Mouse (Mus musculus) E14TG2a.4 (cell line): ENCODE data around the gene Zfp672.
A peak's percentile ranks its signal among the peaks of the same experiment; 100 is the strongest.

ENCODE experiments used
- H3K27me3 ChIP-seq: 2 replicates; pipeline ENCODE4 v1.6.1; 2014; ENCODE audit warnings: low read length, control low read depth; ENCODE audit not compliant: insufficient read depth
- H3K36me3 ChIP-seq: 2 replicates; pipeline ENCODE4 v1.6.1; 2014; ENCODE audit warnings: low read length, control low read depth; ENCODE audit not compliant: insufficient read depth
- H3K4me1 ChIP-seq: replicated peaks from 2 replicates; pipeline ENCODE4 v1.6.1; 2014; ENCODE audit warnings: low read depth, low read length, control low read depth
- H3K4me3 ChIP-seq: replicated peaks from 2 replicates; pipeline ENCODE4 v1.5.1; 2014; ENCODE audit warnings: mild to moderate bottlenecking, low read length
- H3K9me3 ChIP-seq: 2 replicates; pipeline ENCODE4 v1.6.1; 2014; ENCODE audit warnings: low read length, control low read depth
- CTCF ChIP-seq: conservative IDR thresholded peaks from 2 replicates; pipeline ENCODE4 v1.5.1; 2014; ENCODE audit warnings: low read length
- NANOG ChIP-seq: IDR thresholded peaks from 2 replicates; pipeline ENCODE4 v1.6.1; 2014; ENCODE audit warnings: borderline replicate concordance, low read length, mixed read lengths
- POU5F1 ChIP-seq: IDR thresholded peaks from 2 replicates; pipeline ENCODE4 v1.6.1; 2014; ENCODE audit warnings: low read length, borderline replicate concordance

Gene Zfp672

GRCm38 (mm10) chr11:58357042-58357441 is 26.9 kb upstream of the Zfp672 start:
- H3K4me1 ChIP-seq = no peaks in the 10 kb centered on the region
- H3K27me3 ChIP-seq = no peaks in the 10 kb centered on the region
- no peaks in the 10 kb centered on the region for H3K36me3 ChIP-seq
- H3K9me3 ChIP-seq = peaks cover 2% of the 10 kb centered on the region; the same call in 1 of the 2 replicates
- TF ChIP-seq POU5F1 = no peak
- TF ChIP-seq NANOG = no peak
- no peak for TF ChIP-seq CTCF
- no peak overlapping the region for H3K4me3 ChIP-seq

GRCm38 (mm10) chr11:58354927-58355326 is 24.8 kb upstream of the Zfp672 start:
- TF ChIP-seq NANOG = no peak
- TF ChIP-seq CTCF = no peak
- TF ChIP-seq POU5F1 = no peak
- H3K36me3 ChIP-seq = no peaks in the 10 kb centered on the region
- H3K9me3 ChIP-seq = peaks cover 2% of the 10 kb centered on the region; the same call in 1 of the 2 replicates
- no peaks in the 10 kb centered on the region for H3K4me1 ChIP-seq
- H3K27me3 ChIP-seq = no peaks in the 10 kb centered on the region
- H3K4me3 ChIP-seq = no peak overlapping the region

- TF ChIP-seq NANOG = no peak
- TF ChIP-seq CTCF = no peak
- TF ChIP-seq POU5F1 = no peak
- H3K36me3 ChIP-seq = no peaks in the 10 kb centered on the region
- no peaks in the 10 kb centered on the region for H3K4me1 ChIP-seq
- no peaks in the 10 kb centered on the region for H3K27me3 ChIP-seq
- peaks cover 2% of the 10 kb centered on the region; the same call in 1 of the 2 replicates for H3K9me3 ChIP-seq
- no peak overlapping the region for H3K4me3 ChIP-seq
Measured at GRCm38 (mm10) chr11:58354476-58354875, 24.3 kb upstream of the Zfp672 start.

- Histone ChIP-seq H3K4me3 (no peak overlapping the region), H3K36me3 (no peaks in the 10 kb centered on the region), H3K9me3 (peaks cover 2% of the 10 kb centered on the region; the same call in 1 of the 2 replicates), H3K27me3 (no peaks in the 10 kb centered on the region), H3K4me1 (no peaks in the 10 kb centered on the region)
- TF ChIP-seq CTCF (no peak), NANOG (no peak), POU5F1 (no peak)
Measured at GRCm38 (mm10) chr11:58353709-58354108, 23.6 kb upstream of the Zfp672 start.

- Histone ChIP-seq H3K36me3 (peaks cover 1% of the 10 kb centered on the region; the same call in 1 of the 2 replicates), H3K4me3 (no peak overlapping the region), H3K27me3 (no peaks in the 10 kb centered on the region), H3K4me1 (no peaks in the 10 kb centered on the region), H3K9me3 (peaks cover 2% of the 10 kb centered on the region; the same call in 1 of the 2 replicates)
- TF ChIP-seq POU5F1 (no peak), NANOG (no peak), CTCF (peak; percentile 80)
Measured at GRCm38 (mm10) chr11:58352681-58353548, 22.8 kb upstream of the Zfp672 start.

GRCm38 (mm10) chr11:58351179-58351578 is 21.0 kb upstream of the Zfp672 start:
- H3K36me3 ChIP-seq = peaks cover 17% of the 10 kb centered on the region
- TF ChIP-seq CTCF = no peak; the same call in 1 of the 2 replicates
- TF ChIP-seq NANOG = no peak
- no peak for TF ChIP-seq POU5F1
- peaks cover 3% of the 10 kb centered on the region; the same call in 1 of the 2 replicates for H3K4me1 ChIP-seq
- H3K4me3 ChIP-seq = no peak overlapping the region
- H3K9me3 ChIP-seq = peaks cover 2% of the 10 kb centered on the region; the same call in 1 of the 2 replicates
- no peaks in the 10 kb centered on the region for H3K27me3 ChIP-seq

- H3K4me1 ChIP-seq = peaks cover 9% of the 10 kb centered on the region
- no peak; the same call in 1 of the 2 replicates for TF ChIP-seq CTCF
- TF ChIP-seq NANOG = no peak
- no peak for TF ChIP-seq POU5F1
- no peaks in the 10 kb centered on the region for H3K9me3 ChIP-seq
- H3K36me3 ChIP-seq = peaks cover 22% of the 10 kb centered on the region
- H3K27me3 ChIP-seq = no peaks in the 10 kb centered on the region
- H3K4me3 ChIP-seq = no peak overlapping the region
Measured at GRCm38 (mm10) chr11:58350628-58351027, 20.5 kb upstream of the Zfp672 start.

GRCm38 (mm10) chr11:58346745-58347144 is 16.6 kb upstream of the Zfp672 start:
- Histone ChIP-seq H3K27me3 (no peaks in the 10 kb centered on the region), H3K36me3 (peaks cover 35% of the 10 kb centered on the region), H3K4me3 (no peak overlapping the region), H3K9me3 (no peaks in the 10 kb centered on the region), H3K4me1 (peaks cover 20% of the 10 kb centered on the region)
- TF ChIP-seq NANOG (no peak), POU5F1 (no peak), CTCF (no peak)

- Histone ChIP-seq H3K36me3 (peaks cover 71% of the 10 kb centered on the region), H3K9me3 (no peaks in the 10 kb centered on the region), H3K4me3 (no peak overlapping the region), H3K4me1 (peaks cover 21% of the 10 kb centered on the region), H3K27me3 (no peaks in the 10 kb centered on the region)
- no peak for TF ChIP-seq POU5F1
- TF ChIP-seq CTCF = no peak
- TF ChIP-seq NANOG = no peak
Measured at GRCm38 (mm10) chr11:58334746-58335145, 4.6 kb upstream of the Zfp672 start.
